Mouse (Mus musculus) stomach, adult 2 months (tissue): ENCODE results near the gene Ano9. TPM values are rescaled to one million over a fixed set of nuclear protein-coding genes. Genes with fewer than 3 reads are reported as not detected.

ENCODE experiments used
- polyA plus RNA-seq: library from polyadenylated mRNA; depleted of rRNA; stranded (reverse); fragments of >200 nt; gene quantifications from 2 replicates; pipeline ENCODE4 v1.2.3, GENCODE M21; 2012; rRNA removed

Ano9 gene
- 18.4 and 22.0 TPM in 2 replicates for polyA plus RNA-seq

GRCm38 (mm10) chr7:141117636-141118035 lies at the start of gene Ano9:
Gene Ano9 (minus strand): TSS chr7:141117806.

GRCm38 (mm10) chr7:141122245-141122644 lies 4.6 kb upstream of the Ano9 start, which contains the start of gene Ptdss2:
Gene Ptdss2 (plus strand): TSS chr7:141122382.

GRCm38 (mm10) chr7:141099911-141100691 lies 17.5 kb downstream of the Ano9 start, which contains the start of gene Sigirr:
Gene Sigirr (minus strand): TSS chr7:141100572.

GRCm38 (mm10) chr7:141077841-141078240 lies 39.8 kb downstream of the Ano9 start, which contains the start of gene Pkp3:
Gene Pkp3 (plus strand): TSS chr7:141078218.

GRCm38 (mm10) chr7:141060426-141061242 lies 57.0 kb downstream of the Ano9 start, which contains the start of gene B4galnt4:
Gene B4galnt4 (plus strand): TSS chr7:141061104.

Other genes starting within 250 kb of the Ano9 start
- 26.4 and 30.2 TPM in 2 replicates for gene Psmd13, start 235.8 kb downstream of the Ano9 start, polyA plus RNA-seq
- 12.7 and 14.2 TPM in 2 replicates for gene Sirt3, start 235.5 kb downstream of the Ano9 start, polyA plus RNA-seq
- gene Cox8b, start 217.4 kb downstream of the Ano9 start, polyA plus RNA-seq, result 24.9 and 30.2 TPM in 2 replicates
- gene Nlrp6, start 196.9 kb downstream of the Ano9 start, polyA plus RNA-seq, result 0.08 and 0.19 TPM in 2 replicates
- 13.5 and 15.5 TPM in 2 replicates for gene Pgghg, start 176.4 kb downstream of the Ano9 start, polyA plus RNA-seq
- 0.67 and 1.3 TPM in 2 replicates for gene Ifitm5, start 167.5 kb downstream of the Ano9 start, polyA plus RNA-seq
- not detected in 2 replicates for gene Gm45717, start 161.9 kb downstream of the Ano9 start, polyA plus RNA-seq
- gene Ifitm2, start 161.8 kb downstream of the Ano9 start, polyA plus RNA-seq, result 255 and 272 TPM in 2 replicates
- 46.7 and 48.2 TPM in 2 replicates for gene Ifitm1, start 150.6 kb downstream of the Ano9 start, polyA plus RNA-seq
- gene Ifitm3, start 107.0 kb downstream of the Ano9 start, polyA plus RNA-seq, result 83.2 and 93.7 TPM in 2 replicates
- gene Ifitm6, start 99.9 kb downstream of the Ano9 start, polyA plus RNA-seq, result 0.83 and 1.1 TPM in 2 replicates
- gene Gm17387, start 88.7 kb downstream of the Ano9 start, polyA plus RNA-seq, result not detected in 2 replicates
- 1.2 and 1.6 TPM in 2 replicates for gene B4galnt4, start 56.7 kb downstream of the Ano9 start, polyA plus RNA-seq
- 87.1 and 93.8 TPM in 2 replicates for gene Pkp3, start 39.6 kb downstream of the Ano9 start, polyA plus RNA-seq
- gene Sigirr, start 17.2 kb downstream of the Ano9 start, polyA plus RNA-seq, result 18.7 and 23.0 TPM in 2 replicates
- 9.4 and 13.8 TPM in 2 replicates for gene Ptdss2, start 4.6 kb upstream of the Ano9 start, polyA plus RNA-seq
- 80.4 and 88.4 TPM in 2 replicates for gene Rnh1, start 55.1 kb upstream of the Ano9 start, polyA plus RNA-seq
- gene Hras, start 76.2 kb upstream of the Ano9 start, polyA plus RNA-seq, result 44.2 and 44.7 TPM in 2 replicates
- 2.5 and 2.6 TPM in 2 replicates for gene Lrrc56, start 76.4 kb upstream of the Ano9 start, polyA plus RNA-seq
- gene Lmntd2, start 96.3 kb upstream of the Ano9 start, polyA plus RNA-seq, result 3.7 and 6.7 TPM in 2 replicates
- 85.9 and 98.2 TPM in 2 replicates for gene Rassf7, start 98.1 kb upstream of the Ano9 start, polyA plus RNA-seq
- 15.5 and 16.7 TPM in 2 replicates for gene Phrf1, start 111.0 kb upstream of the Ano9 start, polyA plus RNA-seq
- 43.3 and 72.0 TPM in 2 replicates for gene Irf7, start 148.7 kb upstream of the Ano9 start, polyA plus RNA-seq
- gene Cdhr5, start 159.0 kb upstream of the Ano9 start, polyA plus RNA-seq, result 1.7 and 3.0 TPM in 2 replicates
- gene Sct, start 161.3 kb upstream of the Ano9 start, polyA plus RNA-seq, result 0.56 and 1.6 TPM in 2 replicates
- not detected in 2 replicates for gene Drd4, start 174.2 kb upstream of the Ano9 start, polyA plus RNA-seq
- 10.8 and 14.7 TPM in 2 replicates for gene Deaf1, start 209.9 kb upstream of the Ano9 start, polyA plus RNA-seq
- 8.8 and 10.4 TPM in 2 replicates for gene Tmem80, start 209.9 kb upstream of the Ano9 start, polyA plus RNA-seq
- 120 and 128 TPM in 2 replicates for gene Eps8l2, start 221.1 kb upstream of the Ano9 start, polyA plus RNA-seq